Mouse (Mus musculus): Measurements from ENCODE around the gene Gcsh. TPM values are rescaled to one million over a fixed set of nuclear protein-coding genes. Genes with fewer than 3 reads are reported as not detected.

Gene Gcsh
- polyA plus RNA-seq, 1 experiment from 2014 or later: 176 TPM

GRCm38 (mm10) chr8:116969531-116969930 is 23.8 kb downstream of the Gcsh start:
- WGBS: 83% methylated on average over 6 of the region's 6 CpGs
- no peak overlapping the region for H3K4me3 ChIP-seq (replicated peaks)
- ATAC-seq (replicated peaks; ENCODE audit: low FRiP score): no peak
- no peak overlapping the region for H3K9ac ChIP-seq
- no peak overlapping the region for H3K4me2 ChIP-seq
- no peaks in the 10 kb centered on the region for H3K4me1 ChIP-seq
- no peak overlapping the region for H3K27ac ChIP-seq
- H3K36me3 ChIP-seq: no peaks in the 10 kb centered on the region
- H3K27me3 ChIP-seq: no peaks in the 10 kb centered on the region
- no peaks in the 10 kb centered on the region for H3K9me3 ChIP-seq (replicated peaks)

- peaks cover 7% of the 10 kb centered on the region for H3K4me1 ChIP-seq
- no peak overlapping the region for H3K4me2 ChIP-seq
- WGBS: 95% methylated on average over 9 of the region's 9 CpGs
- H3K9ac ChIP-seq: no peak overlapping the region
- H3K4me3 ChIP-seq (replicated peaks): no peak overlapping the region
- no peak overlapping the region for H3K27ac ChIP-seq
- H3K27me3 ChIP-seq: no peaks in the 10 kb centered on the region
- ATAC-seq (replicated peaks; ENCODE audit: low FRiP score): no peak
- H3K9me3 ChIP-seq (replicated peaks): no peaks in the 10 kb centered on the region
- H3K36me3 ChIP-seq: peaks cover 59% of the 10 kb centered on the region
Measured at GRCm38 (mm10) chr8:116954415-116954814, 38.9 kb downstream of the Gcsh start.

GRCm38 (mm10) chr8:116952428-116952827 is 40.9 kb downstream of the Gcsh start:
- no peak for ATAC-seq (replicated peaks; ENCODE audit: low FRiP score)

GRCm38 (mm10) chr8:116951778-116952177 is 41.6 kb downstream of the Gcsh start:
- no peak for ATAC-seq (replicated peaks; ENCODE audit: low FRiP score)
- Histone ChIP-seq H3K4me1 (peaks cover 9% of the 10 kb centered on the region), H3K27me3 (no peaks in the 10 kb centered on the region), H3K4me2 (no peak overlapping the region), H3K27ac (no peak overlapping the region), H3K9me3 (replicated peaks) (no peaks in the 10 kb centered on the region), H3K9ac (no peak overlapping the region), H3K36me3 (peaks cover 39% of the 10 kb centered on the region), H3K4me3 (replicated peaks) (no peak overlapping the region)
- WGBS: 93% methylated on average over 2 of the region's 2 CpGs

More at GRCm38 (mm10) chr8:116952428-116952827, 40.9 kb downstream of the Gcsh start:
- Histone ChIP-seq H3K27me3 (no peaks in the 10 kb centered on the region), H3K9ac (no peak overlapping the region), H3K36me3 (peaks cover 46% of the 10 kb centered on the region), H3K27ac (no peak overlapping the region), H3K4me2 (no peak overlapping the region), H3K9me3 (replicated peaks) (no peaks in the 10 kb centered on the region), H3K4me3 (replicated peaks) (no peak overlapping the region), H3K4me1 (peaks cover 7% of the 10 kb centered on the region)
- 89% methylated on average over 8 of the region's 8 CpGs for WGBS

GRCm38 (mm10) chr8:116951369-116951768 is 42.0 kb downstream of the Gcsh start:
- Histone ChIP-seq H3K27me3 (no peaks in the 10 kb centered on the region), H3K4me2 (no peak overlapping the region), H3K4me3 (replicated peaks) (no peak overlapping the region), H3K9ac (no peak overlapping the region), H3K36me3 (peaks cover 35% of the 10 kb centered on the region), H3K4me1 (peaks cover 13% of the 10 kb centered on the region), H3K27ac (no peak overlapping the region), H3K9me3 (replicated peaks) (no peaks in the 10 kb centered on the region)
- peak; percentile 29; the same call in 1 of the 2 replicates for ATAC-seq (replicated peaks; ENCODE audit: low FRiP score)
- WGBS: 59% methylated on average over 5 of the region's 5 CpGs

GRCm38 (mm10) chr8:116947589-116947988 is 45.7 kb downstream of the Gcsh start:
- Histone ChIP-seq H3K27ac (no peak overlapping the region), H3K4me1 (peaks cover 38% of the 10 kb centered on the region), H3K27me3 (no peaks in the 10 kb centered on the region), H3K9me3 (replicated peaks) (no peaks in the 10 kb centered on the region), H3K4me3 (replicated peaks) (no peak overlapping the region), H3K9ac (no peak overlapping the region), H3K4me2 (no peak overlapping the region), H3K36me3 (no peaks in the 10 kb centered on the region)
- 89% methylated on average over 7 of the region's 7 CpGs for WGBS
- no peak for ATAC-seq (replicated peaks; ENCODE audit: low FRiP score)

- Histone ChIP-seq H3K27me3 (no peaks in the 10 kb centered on the region), H3K4me2 (0 out of 2 replicates have a peak overlapping the region, but pooled peaks have one; percentile 17), H3K4me1 (peaks cover 38% of the 10 kb centered on the region), H3K9ac (no peak overlapping the region), H3K9me3 (replicated peaks) (no peaks in the 10 kb centered on the region), H3K27ac (no peak overlapping the region), H3K36me3 (no peaks in the 10 kb centered on the region), H3K4me3 (replicated peaks) (no peak overlapping the region)
- ATAC-seq (replicated peaks; ENCODE audit: low FRiP score): no peak
- WGBS: 78% methylated on average over 6 of the region's 6 CpGs
Measured at GRCm38 (mm10) chr8:116946851-116947250, 46.5 kb downstream of the Gcsh start.

- no peak overlapping the region for H3K4me3 ChIP-seq (replicated peaks)
- no peaks in the 10 kb centered on the region for H3K9me3 ChIP-seq (replicated peaks)
- ATAC-seq (replicated peaks; ENCODE audit: low FRiP score): no peak
- H3K27me3 ChIP-seq: no peaks in the 10 kb centered on the region
- H3K9ac ChIP-seq: no peak overlapping the region
- peak overlapping the region; percentile 17; the same call in 1 of the 2 replicates for H3K4me2 ChIP-seq
- no peak overlapping the region for H3K27ac ChIP-seq
- peaks cover 37% of the 10 kb centered on the region for H3K4me1 ChIP-seq
- 71% methylated on average over 21 of the region's 21 CpGs for WGBS
- H3K36me3 ChIP-seq: peaks cover under 1% of the 10 kb centered on the region; the same call in 1 of the 2 replicates
Measured at GRCm38 (mm10) chr8:116946268-116946838, 47.0 kb downstream of the Gcsh start.

GRCm38 (mm10) chr8:116945169-116945910 is 48.0 kb downstream of the Gcsh start:
- H3K4me1 ChIP-seq: peaks cover 31% of the 10 kb centered on the region
- peak overlapping the region; percentile 98; the same call in 1 of the 2 replicates for H3K4me3 ChIP-seq (replicated peaks)
- no peak overlapping the region for H3K9ac ChIP-seq
- no peaks in the 10 kb centered on the region for H3K27me3 ChIP-seq
- no peaks in the 10 kb centered on the region for H3K9me3 ChIP-seq (replicated peaks)
- no peak overlapping the region for H3K4me2 ChIP-seq
- ATAC-seq (replicated peaks; ENCODE audit: low FRiP score): no peak
- WGBS: 82% methylated on average over 9 of the region's 9 CpGs
- H3K27ac ChIP-seq: no peak overlapping the region
- peaks cover 11% of the 10 kb centered on the region for H3K36me3 ChIP-seq

GRCm38 (mm10) chr8:116944385-116944696 is 49.0 kb downstream of the Gcsh start:
- 9% methylated on average over 4 of the region's 4 CpGs for WGBS
- Histone ChIP-seq H3K9me3 (replicated peaks) (no peaks in the 10 kb centered on the region), H3K4me3 (replicated peaks) (peak overlapping the region; percentile 98), H3K27me3 (no peaks in the 10 kb centered on the region), H3K4me1 (peaks cover 31% of the 10 kb centered on the region), H3K9ac (peak overlapping the region; percentile 88), H3K27ac (no peak overlapping the region), H3K36me3 (peaks cover 12% of the 10 kb centered on the region), H3K4me2 (peak overlapping the region; percentile 94)
- no peak for ATAC-seq (replicated peaks; ENCODE audit: low FRiP score)

- peak overlapping the region; percentile 98 for H3K4me3 ChIP-seq (replicated peaks)
- H3K4me2 ChIP-seq: peak overlapping the region; percentile 94
- H3K9ac ChIP-seq: peak overlapping the region; percentile 88
- peaks cover 17% of the 10 kb centered on the region for H3K36me3 ChIP-seq
- no peaks in the 10 kb centered on the region for H3K27me3 ChIP-seq
- peak; percentile 59 for ATAC-seq (replicated peaks; ENCODE audit: low FRiP score)
- WGBS: under 1% methylated on average over 62 of the region's 62 CpGs
- H3K4me1 ChIP-seq: peaks cover 31% of the 10 kb centered on the region
- H3K9me3 ChIP-seq (replicated peaks): no peaks in the 10 kb centered on the region
- H3K27ac ChIP-seq: 0 out of 2 replicates have a peak overlapping the region, but pooled peaks have one; percentile 45
Measured at GRCm38 (mm10) chr8:116943555-116944384, 49.6 kb downstream of the Gcsh start.

- H3K27ac ChIP-seq: 0 out of 2 replicates have a peak within 1 kb of the TSS, but pooled peaks have one; percentile 45
- peak; percentile 91 for ATAC-seq (replicated peaks; ENCODE audit: low FRiP score)
Measured at GRCm38 (mm10) chr8:116943161-116943554, 50.2 kb downstream of the Gcsh start, which contains the start of gene Atmin. TSS of gene Atmin (plus strand) at chr8:116943393.

More at GRCm38 (mm10) chr8:116943161-116943554, 50.2 kb downstream of the Gcsh start, which contains the start of gene Atmin:
- H3K4me2 ChIP-seq: peak within 1 kb of the TSS; percentile 94
- no peaks in the 10 kb centered on the region for H3K27me3 ChIP-seq
- H3K9ac ChIP-seq: peak within 1 kb of the TSS; percentile 88
- H3K4me1 ChIP-seq: peaks cover 31% of the 10 kb centered on the region
- no peaks in the 10 kb centered on the region for H3K9me3 ChIP-seq (replicated peaks)
- peaks cover 23% of the 10 kb centered on the region for H3K36me3 ChIP-seq
- peak within 1 kb of the TSS; percentile 98 for H3K4me3 ChIP-seq (replicated peaks)
- under 1% methylated on average over 46 of the region's 46 CpGs for WGBS
